Mouse (Mus musculus) heart, adult 2 months (tissue): ENCODE measurements around the gene Bcl11a.

ENCODE experiments used
- CTCF ChIP-seq: fragments of 200-600 bp; IDR thresholded peaks from 2 replicates; pipeline ENCODE4 v1.8.1; 2022; ENCODE audit warnings: antibody characterized with exemption, mild to moderate bottlenecking, moderate library complexity
- EP300 ChIP-seq: fragments of 200-500 bp; IDR thresholded peaks from 2 replicates; pipeline ENCODE4 v1.6.1; 2011; ENCODE audit warnings: low read depth, low read length, control low read depth; ENCODE audit not compliant: insufficient read depth
- POLR2A ChIP-seq: fragments of 200-500 bp; IDR thresholded peaks from 2 replicates; pipeline ENCODE4 v1.6.1; 2011; ENCODE audit warnings: mild to moderate bottlenecking, low read depth, low read length, control low read depth; ENCODE audit not compliant: insufficient read depth

GRCm38 (mm10) chr11:24111720-24112119, 33.9 kb downstream of the Bcl11a start:
- no peak for TF ChIP-seq CTCF
- TF ChIP-seq POLR2A: no peak
- TF ChIP-seq EP300: no peak
